Mouse (Mus musculus): ENCODE results near the gene Rit1.
A peak's percentile ranks its signal among the peaks of the same experiment; 100 is the strongest.
"Not testable (repeated sequence)": the region's sequence is repeated elsewhere in the genome, so short reads cannot be mapped to it uniquely, and the experiment has no call there.

The Rit1 gene

GRCm38 (mm10) chr3:88738641-88739040 is 22.0 kb downstream of the Rit1 start:
- peak in 1 of 2 experiments; percentile 74 for DNase-seq (ENCODE audit: low spot score in 2 of 2)

- no peak for DNase-seq (ENCODE audit: low spot score in 2 of 2)
These were observed 23.5 kb downstream of the Rit1 start for GRCm38 (mm10) chr3:88740147-88740546.

GRCm38 (mm10) chr3:88745534-88745933 is 28.9 kb downstream of the Rit1 start:
- DNase-seq (ENCODE audit: low spot score in 2 of 2) = no peak

- DNase-seq (ENCODE audit: low spot score in 2 of 2) = no peak
These were observed 29.7 kb downstream of the Rit1 start for GRCm38 (mm10) chr3:88746139-88746870.

GRCm38 (mm10) chr3:88746871-88747231 is 30.2 kb downstream of the Rit1 start:
- DNase-seq (ENCODE audit: low spot score in 2 of 2) = no peak

- DNase-seq (ENCODE audit: low spot score in 2 of 2) = no peak
These were observed 37.6 kb downstream of the Rit1 start for GRCm38 (mm10) chr3:88754283-88754682.

- no peak for DNase-seq (ENCODE audit: low spot score in 2 of 2)
These were observed 38.9 kb downstream of the Rit1 start for GRCm38 (mm10) chr3:88755541-88755940.

- DNase-seq (ENCODE audit: low spot score in 2 of 2) = peak; percentile 62 to 71
These were observed 39.6 kb downstream of the Rit1 start for GRCm38 (mm10) chr3:88756276-88756675.

GRCm38 (mm10) chr3:88758045-88758500 is 41.4 kb downstream of the Rit1 start:
- peak; percentile 95 for DNase-seq (ENCODE audit: low spot score in 2 of 2)

- no peak for DNase-seq (ENCODE audit: low spot score in 2 of 2)
These were observed 45.0 kb downstream of the Rit1 start for GRCm38 (mm10) chr3:88761619-88762018.

GRCm38 (mm10) chr3:88762401-88762831 is 45.8 kb downstream of the Rit1 start:
- DNase-seq (ENCODE audit: low spot score in 2 of 2) = peak in 1 of 2 experiments; percentile 30

GRCm38 (mm10) chr3:88771189-88771940 is 54.7 kb downstream of the Rit1 start:
- DNase-seq (ENCODE audit: low spot score in 2 of 2) = peak; percentile 87 to 91

GRCm38 (mm10) chr3:88771941-88772280 is 55.3 kb downstream of the Rit1 start:
- DNase-seq (ENCODE audit: low spot score in 2 of 2) = not testable (repeated sequence)

- peak; percentile 96 to 97 for DNase-seq (ENCODE audit: low spot score in 2 of 2)
These were observed 55.8 kb downstream of the Rit1 start for GRCm38 (mm10) chr3:88772399-88772798.

GRCm38 (mm10) chr3:88773163-88773562 is 56.5 kb downstream of the Rit1 start:
- DNase-seq (ENCODE audit: low spot score in 2 of 2) = peak in 1 of 2 experiments; percentile 26

- DNase-seq (ENCODE audit: low spot score in 2 of 2) = peak in 1 of 2 experiments; percentile 34
These were observed 58.6 kb downstream of the Rit1 start, which contains the start of gene Syt11 for GRCm38 (mm10) chr3:88774939-88775841. TSS of gene Syt11 (minus strand) at chr3:88775164.
